Mouse (Mus musculus) cerebellum, adult 8-10 months (tissue): ENCODE measurements around the gene Zbtb20.

Experiments used
- DNase-seq: peaks from one replicate; pipeline ENCODE4 v3.0.0; 2022

Zbtb20 gene

GRCm38 (mm10) chr16:43623315-43624000, 747.8 kb downstream of the Zbtb20 start:
- no peak for DNase-seq

DNA sequence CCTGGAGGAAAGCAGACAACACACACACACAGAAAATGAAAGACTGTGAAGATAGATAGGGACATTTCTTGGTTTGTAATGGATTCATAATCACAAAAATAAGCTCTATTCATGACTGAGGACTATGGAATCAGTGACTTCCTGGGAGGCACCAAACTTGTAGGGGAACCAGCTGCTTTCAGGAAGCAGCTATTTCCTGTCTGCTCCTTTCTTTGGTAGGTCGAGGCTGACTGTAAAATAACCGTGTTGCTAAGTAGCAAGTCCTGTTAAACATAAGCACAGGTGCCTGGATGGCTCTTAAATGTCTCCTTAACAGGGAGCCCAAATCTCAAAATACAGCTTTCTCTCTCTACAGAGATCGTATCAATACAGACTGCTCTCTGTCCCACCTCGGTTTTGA, 749.2 kb downstream of the Zbtb20 start:
- no peak for DNase-seq

DNA sequence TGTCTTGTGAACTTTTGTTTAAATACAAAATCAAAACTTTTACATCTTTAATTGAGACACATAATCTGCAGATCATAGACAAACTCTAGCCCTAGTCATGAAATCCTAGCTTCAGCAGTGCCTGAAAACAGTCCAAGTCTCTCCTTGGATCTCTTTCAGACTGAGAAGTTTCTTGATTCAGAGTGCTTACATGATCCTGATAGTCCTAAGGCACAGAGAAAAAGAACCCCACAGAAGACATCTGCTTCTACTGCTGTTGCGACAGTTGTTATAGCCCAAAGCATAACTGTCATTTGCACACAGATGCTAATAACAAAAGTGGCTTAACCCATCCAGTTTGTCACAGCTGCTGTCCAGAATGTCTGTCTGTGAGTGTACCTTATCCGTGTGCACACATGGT, 749.6 kb downstream of the Zbtb20 start:
- no peak for DNase-seq

DNA sequence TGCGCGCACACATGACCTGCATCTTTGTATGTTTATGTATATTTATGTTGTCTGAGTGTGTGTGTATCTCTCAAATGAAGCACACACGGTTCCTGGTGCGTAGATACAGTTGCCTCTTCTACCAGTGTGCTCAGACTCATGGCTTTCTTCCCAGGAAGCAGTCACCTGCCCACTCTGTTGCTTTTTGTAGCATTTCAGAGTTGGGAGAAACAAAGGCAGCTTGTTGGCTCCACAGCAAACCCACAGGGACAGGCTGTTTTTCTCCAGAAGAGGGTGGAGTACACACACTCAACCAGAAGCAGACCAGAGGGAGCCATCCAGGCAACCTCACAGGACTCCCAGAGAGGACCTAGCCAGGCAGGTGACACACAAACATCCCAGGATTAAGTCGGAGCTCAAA, 750.3 kb downstream of the Zbtb20 start:
- no peak for DNase-seq

DNA sequence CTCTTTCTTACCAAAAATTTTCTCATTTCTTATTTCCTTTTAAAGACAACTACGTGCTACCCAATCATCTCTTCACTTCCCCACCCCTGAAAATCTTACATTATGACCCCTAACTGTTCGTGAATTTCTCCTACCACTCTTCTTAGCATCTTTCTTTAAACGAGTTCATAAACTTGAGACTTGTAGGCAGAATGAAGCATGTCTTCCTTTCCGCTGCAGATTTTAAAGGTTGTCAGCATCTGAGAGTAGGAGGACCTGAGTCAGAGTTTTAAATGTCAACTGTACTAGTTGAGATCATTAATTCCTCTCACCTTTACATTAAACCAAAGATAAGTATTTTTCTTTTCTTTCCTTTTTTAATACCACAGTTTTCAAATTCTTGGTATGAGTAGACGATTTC, 753.0 kb downstream of the Zbtb20 start:
- DNase-seq = no peak

GRCm38 (mm10) chr16:43631758-43632157, 756.1 kb downstream of the Zbtb20 start:
- DNase-seq = no peak

DNA sequence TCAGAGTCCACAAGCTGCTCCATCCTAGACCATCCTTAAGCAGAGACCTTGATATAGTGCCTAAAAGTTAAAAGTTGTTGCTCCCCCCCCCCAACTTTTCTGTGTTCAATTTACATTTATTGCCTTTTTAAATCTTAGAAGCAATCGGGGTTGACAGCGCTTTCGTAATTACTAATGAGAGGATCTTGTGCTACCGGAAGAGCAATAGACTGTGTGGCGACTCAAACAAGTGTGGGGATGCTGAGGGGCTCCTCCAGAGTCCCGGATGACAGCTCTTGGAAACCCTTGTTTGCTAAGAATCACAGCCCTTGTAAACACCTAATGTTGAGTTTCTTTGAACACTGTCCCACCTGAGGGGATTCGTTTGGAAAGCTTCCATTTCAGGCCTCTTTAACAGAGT, 758.4 kb downstream of the Zbtb20 start:
- no peak for DNase-seq

GRCm38 (mm10) chr16:43637241-43637640, 761.6 kb downstream of the Zbtb20 start:
- DNase-seq = no peak

DNA sequence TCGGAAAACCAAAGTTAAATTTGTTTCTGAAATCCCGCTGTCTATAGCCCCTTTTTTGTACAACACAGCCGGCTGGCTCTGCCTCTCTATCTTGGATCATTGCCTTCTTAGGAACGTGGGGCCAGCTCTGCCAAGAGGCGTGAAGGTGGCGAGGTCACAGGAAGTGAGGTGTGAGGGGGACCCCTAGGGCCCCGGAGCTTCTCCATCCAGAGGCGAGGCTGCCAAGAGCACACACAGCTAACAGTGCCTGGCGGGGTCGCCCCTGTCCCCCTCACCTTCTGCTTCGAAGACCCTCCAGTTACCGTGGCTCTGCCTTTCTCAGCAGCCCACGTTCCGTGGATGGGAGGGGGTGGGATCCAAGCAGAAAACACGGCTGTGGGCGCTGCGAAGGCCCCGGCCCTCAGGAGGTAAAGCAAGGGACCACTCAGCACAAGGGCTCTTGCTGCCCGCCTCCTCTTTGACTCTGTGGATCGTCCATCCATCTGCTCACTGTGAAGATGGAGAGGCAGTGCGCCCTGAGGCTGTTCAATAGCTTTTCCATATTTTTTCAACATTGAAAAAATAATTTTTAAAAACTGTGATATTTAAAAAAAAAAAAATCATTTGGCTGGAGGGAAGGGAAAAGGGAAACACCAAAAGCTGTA, 762.8 kb downstream of the Zbtb20 start:
- peak; percentile 26 for DNase-seq

- DNase-seq = no peak
These were observed 765.5 kb downstream of the Zbtb20 start for GRCm38 (mm10) chr16:43641230-43641629.

DNA sequence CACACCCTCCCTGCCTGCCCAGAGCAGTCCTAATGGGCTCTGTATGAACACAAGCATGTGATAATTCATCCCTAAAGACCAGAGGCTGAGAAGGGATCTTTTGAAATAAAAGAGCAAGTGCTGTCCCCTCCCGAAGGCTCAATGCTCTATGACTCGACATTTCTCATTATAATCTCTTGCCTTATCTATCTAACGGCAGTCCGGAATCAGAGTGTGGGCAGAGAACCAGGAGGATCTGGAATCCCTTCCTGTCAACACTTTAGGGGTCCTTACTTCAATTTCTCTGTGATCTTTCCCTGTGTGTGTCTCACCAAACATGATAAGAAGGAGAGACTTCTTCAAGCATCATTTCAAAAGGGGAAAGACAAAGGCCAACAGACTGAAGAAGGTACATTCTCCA, 770.2 kb downstream of the Zbtb20 start:
- DNase-seq = no peak

GRCm38 (mm10) chr16:43646943-43647342, 771.3 kb downstream of the Zbtb20 start:
- DNase-seq = no peak

- DNase-seq = no peak
These were observed 772.0 kb downstream of the Zbtb20 start for GRCm38 (mm10) chr16:43647641-43648040.

DNA sequence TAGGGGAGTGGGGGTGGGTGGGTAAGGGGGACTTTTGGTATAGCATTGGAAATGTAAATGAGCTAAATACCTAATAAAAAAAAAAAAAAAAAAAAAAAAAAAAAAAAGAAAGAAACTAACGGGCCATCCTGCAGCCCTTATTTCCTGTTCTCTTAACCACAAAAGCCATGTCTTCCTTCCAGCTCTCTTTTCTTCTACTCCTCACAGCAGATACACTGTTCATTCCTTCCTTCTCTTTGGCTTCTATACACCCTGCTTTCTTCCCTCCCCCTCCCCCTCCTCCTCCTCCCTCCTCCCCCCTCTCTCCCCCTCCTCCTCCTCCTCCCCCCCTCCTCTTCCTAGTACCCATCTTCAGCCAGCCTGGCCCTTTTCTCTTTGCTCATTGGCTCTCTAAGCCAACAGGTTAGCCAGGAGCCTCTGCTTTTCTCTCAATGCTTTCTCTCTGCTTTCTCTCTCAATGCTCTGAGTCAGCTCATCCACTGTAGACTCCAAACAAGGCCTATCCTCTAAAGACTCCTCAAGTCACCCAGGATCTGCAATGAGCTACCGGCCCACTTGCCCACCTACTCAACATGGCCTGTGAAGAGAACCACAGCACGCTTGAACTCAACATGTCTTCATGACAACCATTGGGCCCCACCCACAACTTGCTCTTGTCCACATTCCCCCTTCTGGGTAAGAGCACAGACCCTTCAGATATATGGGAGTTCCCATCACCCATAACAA, 774.8 kb downstream of the Zbtb20 start:
- DNase-seq = no peak

- DNase-seq = no peak
These were observed 777.6 kb downstream of the Zbtb20 start for GRCm38 (mm10) chr16:43653288-43653687.

GRCm38 (mm10) chr16:43654269-43654668, 778.6 kb downstream of the Zbtb20 start:
- no peak for DNase-seq

DNA sequence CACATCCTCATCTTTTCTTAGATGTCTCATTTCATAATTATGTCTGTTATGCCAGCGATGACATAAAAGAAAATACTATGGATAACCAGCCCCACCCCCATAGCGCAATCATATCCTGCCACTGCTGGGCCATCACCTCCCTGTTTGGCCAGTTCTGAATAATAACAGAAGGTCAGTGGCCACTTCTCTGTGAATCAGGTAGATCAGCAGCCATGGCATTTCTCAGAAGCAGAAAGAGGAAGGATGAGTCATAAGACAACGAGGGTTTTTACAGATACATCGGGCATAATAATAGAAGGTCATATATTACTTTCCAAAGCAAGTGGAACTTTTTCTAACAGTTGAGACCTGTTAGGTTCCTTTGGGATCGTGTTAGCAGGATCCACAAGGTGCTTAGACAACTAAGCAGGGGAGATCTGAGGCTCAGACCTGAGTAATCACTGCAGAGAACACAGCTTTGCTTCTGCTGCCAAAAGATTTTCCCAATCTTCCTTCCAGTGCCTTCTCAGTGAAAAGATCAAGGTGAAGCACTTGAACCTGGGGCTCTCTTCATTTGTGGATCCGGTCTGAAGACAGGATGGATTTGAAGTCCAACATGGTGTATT, 779.6 kb downstream of the Zbtb20 start:
- DNase-seq = no peak

DNA sequence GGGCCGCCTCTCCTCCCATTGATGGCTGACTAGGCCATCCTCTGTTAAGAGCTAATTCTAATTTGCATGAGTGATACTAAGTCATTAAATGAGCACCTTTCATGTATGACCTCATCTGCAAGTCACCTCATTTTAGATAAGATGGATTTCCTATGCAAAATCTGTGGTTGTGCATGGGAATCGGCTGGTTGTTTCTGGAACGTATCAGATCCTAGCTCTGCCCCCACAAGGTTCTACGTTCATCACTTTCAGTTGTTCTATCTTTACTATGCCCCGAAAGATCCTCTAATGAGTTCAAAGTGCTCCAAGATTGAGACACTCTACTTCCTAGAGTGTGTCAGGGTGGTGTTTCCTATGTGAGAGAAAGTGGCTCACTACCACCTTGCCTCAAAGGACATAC, 785.9 kb downstream of the Zbtb20 start:
- no peak for DNase-seq

DNA sequence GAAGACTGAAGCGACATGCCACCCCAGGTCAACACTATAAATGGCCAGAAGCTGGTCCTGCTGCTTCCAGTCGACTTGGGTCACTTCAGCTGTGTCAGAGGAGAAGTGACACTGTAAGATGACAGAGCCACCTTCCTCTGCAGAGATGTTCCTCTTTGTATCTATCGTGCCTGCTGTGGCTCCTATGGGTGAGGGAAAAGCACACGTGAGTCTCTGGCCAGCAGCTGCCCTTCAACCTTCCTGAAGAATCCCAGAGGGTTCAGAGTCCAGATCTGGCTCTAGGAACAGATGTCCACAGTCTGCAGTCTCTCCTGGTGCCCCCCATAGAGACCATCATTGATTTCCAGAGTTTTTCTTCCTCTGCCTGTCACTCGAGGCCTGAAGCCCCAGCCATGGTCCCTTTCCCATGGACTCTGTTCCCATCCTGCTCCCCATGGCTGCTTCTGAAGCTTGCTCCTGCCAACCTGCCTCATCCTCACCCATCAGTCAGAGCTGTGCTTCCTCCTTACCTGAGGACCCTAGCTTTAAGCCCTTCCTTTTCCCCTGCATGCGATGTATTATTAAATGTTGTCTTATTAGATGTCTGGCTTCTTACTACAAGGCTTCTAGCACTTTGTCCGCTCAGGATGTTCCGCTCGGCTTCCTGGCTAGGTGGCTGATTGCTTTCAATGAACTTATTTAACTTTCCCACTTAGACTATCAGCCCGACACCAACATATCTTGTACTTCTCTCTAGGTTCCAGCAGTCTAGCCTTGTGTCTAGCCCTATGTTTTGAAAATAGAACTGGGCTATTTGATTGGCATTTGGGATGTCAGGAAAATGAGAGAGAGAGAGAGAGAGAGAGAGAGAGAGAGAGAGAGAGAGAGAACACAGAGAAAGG, 786.7 kb downstream of the Zbtb20 start:
- DNase-seq = no peak

DNA sequence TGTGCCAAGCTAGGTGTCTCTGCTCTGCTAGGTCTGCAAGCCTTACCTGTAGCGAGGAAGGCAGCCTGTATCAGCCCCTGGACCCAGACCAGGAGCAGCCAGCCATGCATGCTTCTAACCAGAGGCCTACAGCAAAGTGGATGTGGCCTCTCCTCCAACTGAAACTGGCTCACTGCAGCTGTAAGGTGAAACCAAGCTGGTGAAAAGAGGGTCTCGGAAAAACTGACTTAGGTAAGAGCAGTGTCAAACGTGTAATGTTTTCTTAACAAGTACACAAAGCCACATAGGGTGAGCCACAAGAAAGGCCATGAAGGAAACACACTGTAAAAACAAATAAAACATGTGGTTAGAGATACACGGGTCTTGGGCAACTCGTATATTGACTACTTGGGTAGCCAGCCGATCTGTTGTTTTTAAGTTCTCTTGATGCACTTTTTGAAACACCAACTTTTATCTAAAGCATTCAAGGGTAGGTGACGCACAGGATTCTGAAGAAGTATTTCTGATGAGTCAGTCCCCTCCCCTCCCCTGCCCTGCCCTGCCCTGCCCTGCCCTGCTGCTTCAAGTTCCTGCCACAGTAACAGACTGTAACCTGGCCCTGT, 788.4 kb downstream of the Zbtb20 start, which contains the start of gene Tigit:
Tigit (minus strand) TSS at position 169 of the 602 bp plus-strand sequence.
- DNase-seq = no peak

DNA sequence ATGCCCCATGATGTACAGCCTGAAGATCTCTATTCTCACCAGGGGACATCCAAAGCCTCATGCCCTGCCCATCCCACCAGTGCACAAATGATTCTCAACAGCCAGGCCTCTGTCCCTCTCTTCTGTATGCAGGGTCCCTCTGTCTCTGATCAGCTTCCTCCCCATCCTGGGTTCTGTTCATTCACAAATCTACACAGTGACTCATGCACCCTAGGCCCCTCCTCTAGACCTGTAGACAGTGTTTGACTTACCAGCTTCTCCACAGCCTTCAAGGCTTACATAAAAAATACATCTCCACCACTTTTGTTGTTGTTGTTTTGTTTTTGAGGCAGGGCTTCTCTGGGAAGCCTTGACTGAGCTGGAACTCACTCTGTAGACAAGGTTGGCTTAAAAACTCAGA, 789.2 kb downstream of the Zbtb20 start:
- DNase-seq = no peak

- DNase-seq = no peak
These were observed 792.6 kb downstream of the Zbtb20 start for GRCm38 (mm10) chr16:43668294-43668693.
